Mouse (Mus musculus) ES-E14 (cell line): ENCODE results near the gene Psd.

Experiments
- MAFK ChIP-seq: IDR thresholded peaks from 2 replicates; pipeline ENCODE4 v1.6.1; 2014; ENCODE audit warnings: mild to moderate bottlenecking, low read depth, low read length, inconsistent platforms; ENCODE audit not compliant: insufficient read depth
- ZC3H11A ChIP-seq: IDR thresholded peaks from 2 replicates; pipeline ENCODE4 v1.6.1; 2012; ENCODE audit warnings: low read depth, mild to moderate bottlenecking, inconsistent platforms, low read length, borderline replicate concordance
- ZNF384 ChIP-seq: IDR thresholded peaks from 2 replicates; pipeline ENCODE4 v1.6.1; 2012; ENCODE audit warnings: low read depth, low read length, inconsistent platforms

DNA sequence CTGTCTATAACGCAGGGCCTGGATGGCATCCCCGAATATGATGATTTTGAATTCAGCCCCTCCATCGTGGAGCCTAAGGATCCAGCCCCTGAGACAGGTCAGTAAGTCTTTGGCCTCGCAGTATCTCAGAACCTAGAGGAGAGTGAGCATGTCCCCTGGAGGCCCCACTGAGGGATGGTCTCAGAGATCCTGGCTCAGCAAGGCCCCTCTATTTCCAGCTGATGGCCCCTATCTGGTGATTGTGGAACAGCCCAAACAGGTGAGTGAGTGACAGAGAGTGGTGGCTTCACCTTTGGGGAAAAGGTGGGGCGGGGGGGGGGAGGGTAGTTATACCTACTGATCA, 20.7 kb downstream of the Psd start:
- no peak for TF ChIP-seq MAFK
- no peak for TF ChIP-seq ZC3H11A
- no peak for TF ChIP-seq ZNF384
